Mouse (Mus musculus) MN1 (cell line): Measurements from ENCODE around the gene 2210016L21Rik.

Experiments used
- DNase-seq: peaks from one replicate; pipeline ENCODE4 v3.0.0-alpha.2; 2016; ENCODE audit warnings: low spot score

The 2210016L21Rik gene

DNA sequence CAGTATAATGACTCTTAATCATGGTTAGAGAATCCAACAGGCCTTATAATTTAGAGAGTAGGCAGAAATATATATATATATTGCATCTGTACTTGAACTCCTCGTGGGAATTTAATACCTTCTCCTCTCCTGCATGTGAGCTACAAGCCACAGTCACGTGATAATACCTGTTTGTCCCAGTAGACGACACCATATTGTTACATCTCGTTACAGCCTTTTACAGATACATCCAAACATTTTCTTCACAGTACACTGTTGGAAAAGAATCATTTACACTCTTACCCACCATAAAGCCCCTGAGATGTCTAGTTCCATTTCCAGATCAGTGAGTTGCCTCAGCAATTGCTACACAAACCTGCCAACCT lies 790 bp downstream of the 2210016L21Rik start:
- DNase-seq: no peak

GRCm38 (mm10) chr5:114945072-114945471 lies 3.1 kb downstream of the 2210016L21Rik start:
- DNase-seq: no peak

GRCm38 (mm10) chr5:114948891-114949290 lies 6.9 kb downstream of the 2210016L21Rik start:
- no peak for DNase-seq

DNA sequence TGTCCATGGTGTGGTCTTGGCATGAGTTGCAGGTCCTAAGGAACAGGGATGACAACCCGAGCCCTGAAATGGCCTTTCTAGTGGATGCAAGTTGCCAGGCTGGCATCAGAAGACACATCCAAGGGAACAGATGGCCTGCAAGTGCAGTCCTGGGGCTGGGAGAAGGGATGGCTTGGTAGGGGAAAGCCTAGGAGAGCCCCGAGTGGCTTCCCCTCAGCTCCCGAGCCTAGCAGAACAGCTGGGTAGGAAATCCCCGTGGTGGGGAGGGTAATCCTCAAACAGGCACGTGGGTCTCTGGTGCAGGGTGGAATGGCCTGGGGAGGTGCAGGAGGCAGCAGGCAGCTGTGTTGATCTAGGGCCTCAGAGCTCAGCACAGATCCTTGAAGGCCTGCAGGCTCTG lies 7.4 kb downstream of the 2210016L21Rik start:
- peak; percentile 28 for DNase-seq

- peak; percentile 69 for DNase-seq
Measured at GRCm38 (mm10) chr5:114949812-114950211, 7.9 kb downstream of the 2210016L21Rik start.

GRCm38 (mm10) chr5:114950669-114951068 lies 8.7 kb downstream of the 2210016L21Rik start:
- no peak for DNase-seq

GRCm38 (mm10) chr5:114951279-114951880 lies 9.4 kb downstream of the 2210016L21Rik start:
- no peak for DNase-seq

DNA sequence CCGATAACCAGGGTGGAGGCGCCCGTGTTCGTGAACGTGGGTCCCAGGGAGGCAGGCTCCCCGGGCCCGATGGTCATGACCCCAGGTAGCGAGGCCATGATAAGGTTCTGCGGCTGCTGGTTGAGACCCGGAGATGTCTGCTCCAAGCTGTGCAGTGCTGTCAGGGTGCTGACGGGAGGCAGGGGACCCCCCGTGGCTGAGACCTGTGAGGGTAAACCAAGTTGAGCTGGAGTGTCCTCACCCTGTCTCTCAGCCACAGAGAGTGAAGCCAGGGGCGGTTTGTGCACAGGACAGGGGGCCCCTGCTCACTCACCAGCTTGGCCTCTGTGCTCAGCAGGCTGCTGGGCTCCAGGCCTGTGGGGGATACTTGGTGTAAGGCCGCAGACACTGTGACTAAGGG lies 11.4 kb downstream of the 2210016L21Rik start:
- DNase-seq: no peak

DNA sequence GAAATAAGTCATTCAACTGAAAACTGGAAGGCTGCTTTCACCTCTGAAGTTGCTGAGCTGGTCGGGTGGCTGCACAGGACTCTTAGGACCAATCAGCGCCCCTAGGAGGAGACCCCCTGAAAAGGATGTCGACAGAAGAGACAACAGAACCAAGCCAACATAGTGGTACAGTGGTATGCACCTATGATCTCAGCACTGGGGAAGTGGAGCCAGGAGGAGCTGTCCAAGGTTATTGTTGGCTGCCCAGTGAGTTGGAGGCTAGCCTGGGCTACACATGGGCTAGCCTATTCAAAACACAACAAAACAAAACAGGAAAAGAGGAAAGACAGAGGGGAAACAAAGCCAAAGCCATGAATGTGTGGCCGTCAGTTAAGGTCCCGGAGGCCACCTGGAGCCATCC lies 16.1 kb downstream of the 2210016L21Rik start:
- no peak for DNase-seq

GRCm38 (mm10) chr5:114961590-114962360 lies 19.8 kb downstream of the 2210016L21Rik start:
- DNase-seq: peak; percentile 17

DNA sequence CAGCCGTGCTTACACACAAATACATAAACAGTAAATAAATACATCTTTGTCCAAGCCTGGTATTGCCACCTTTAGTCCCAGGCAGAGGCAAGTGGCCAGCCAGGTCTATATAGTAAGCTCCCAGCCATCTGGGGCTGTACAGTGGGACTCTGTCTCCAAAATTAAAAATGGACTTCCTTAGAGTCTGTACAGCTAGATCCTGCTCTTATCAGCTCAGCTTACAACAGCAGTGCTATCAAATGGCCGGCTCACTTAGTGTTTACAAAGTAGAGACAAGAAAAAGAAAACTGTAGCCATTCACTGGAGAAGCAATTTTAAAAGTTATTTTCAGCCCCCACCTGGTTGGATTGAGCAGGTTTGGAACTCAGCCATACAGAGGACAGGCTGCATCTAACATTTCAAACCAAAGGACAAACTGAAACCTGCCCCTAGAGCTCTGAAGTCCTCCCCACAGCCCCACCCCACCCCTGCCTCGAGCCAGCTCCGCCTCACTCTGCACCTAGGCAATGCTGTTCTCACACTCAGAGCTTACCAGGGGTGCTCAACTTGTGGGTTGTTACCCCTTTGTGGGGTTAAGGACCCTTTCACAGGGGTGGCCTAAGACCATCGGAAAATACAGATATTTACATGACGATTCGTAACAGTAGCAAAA lies 22.5 kb downstream of the 2210016L21Rik start:
- DNase-seq: no peak

DNA sequence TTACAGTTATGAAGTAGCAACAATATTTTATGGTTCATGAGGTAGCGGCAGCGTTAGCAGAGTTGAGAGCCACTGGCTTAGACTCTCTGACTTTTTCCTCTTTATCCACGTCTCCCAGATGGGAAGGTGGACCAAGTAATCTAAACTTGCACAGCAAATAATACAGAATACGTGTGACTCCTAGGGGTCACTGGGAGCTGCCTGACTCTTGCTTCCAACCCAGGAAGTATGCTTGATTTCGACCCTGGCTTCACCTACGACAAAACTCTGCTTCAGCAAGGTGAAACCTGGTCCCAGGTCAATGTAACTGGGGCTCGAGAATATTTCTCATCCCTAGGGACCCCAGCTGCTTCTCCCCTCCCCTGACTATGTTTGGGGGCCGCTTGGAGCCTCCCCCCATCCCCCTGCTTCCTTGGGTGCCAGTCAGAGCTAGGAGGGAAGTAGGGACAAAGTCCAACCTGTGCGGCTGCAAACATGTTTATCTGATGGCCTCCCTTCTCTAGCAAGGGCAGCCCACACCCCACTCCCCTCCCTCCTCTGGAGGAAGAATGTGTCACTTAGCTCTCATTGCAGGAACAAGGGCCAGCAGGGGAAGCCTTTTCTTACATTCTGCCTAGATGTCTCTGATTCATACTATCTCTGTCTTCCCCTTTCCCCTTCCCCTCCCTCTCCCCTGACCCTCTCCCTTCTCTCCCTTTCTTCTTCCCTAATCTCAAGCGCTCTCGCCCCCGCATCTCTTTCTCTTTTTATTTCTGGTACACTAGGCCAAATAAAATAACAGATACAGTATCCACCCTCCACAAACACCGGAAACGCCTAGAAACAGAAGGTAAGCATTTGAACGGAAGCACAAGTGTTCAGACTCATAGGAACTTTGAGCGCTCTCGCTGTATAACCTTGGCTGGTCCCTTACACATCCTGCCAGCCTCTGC lies 23.3 kb downstream of the 2210016L21Rik start:
- no peak for DNase-seq

GRCm38 (mm10) chr5:114967523-114968268 lies 25.7 kb downstream of the 2210016L21Rik start:
- DNase-seq: no peak

- no peak for DNase-seq
Measured at GRCm38 (mm10) chr5:114968651-114969050, 26.7 kb downstream of the 2210016L21Rik start.

DNA sequence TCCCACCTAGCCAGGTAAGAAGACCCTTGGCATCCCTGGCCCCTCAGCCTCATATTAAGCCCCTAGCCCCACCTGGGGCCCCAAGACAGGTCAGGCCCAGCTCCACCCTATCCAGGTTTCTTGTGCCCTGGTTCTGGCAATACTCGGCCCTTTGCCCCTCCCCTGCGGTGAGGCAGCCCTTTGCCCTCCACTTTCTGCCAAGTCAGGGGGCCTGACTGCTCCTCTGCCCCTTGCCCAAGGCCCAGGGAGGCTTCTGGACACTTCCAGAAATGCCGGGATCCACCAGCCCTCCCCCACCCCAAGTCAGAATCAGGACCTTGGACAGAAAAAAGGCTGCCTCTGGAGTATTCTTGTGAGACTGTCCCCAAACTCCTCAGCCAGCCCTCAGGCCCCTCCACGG lies 27.1 kb downstream of the 2210016L21Rik start:
- no peak for DNase-seq

DNA sequence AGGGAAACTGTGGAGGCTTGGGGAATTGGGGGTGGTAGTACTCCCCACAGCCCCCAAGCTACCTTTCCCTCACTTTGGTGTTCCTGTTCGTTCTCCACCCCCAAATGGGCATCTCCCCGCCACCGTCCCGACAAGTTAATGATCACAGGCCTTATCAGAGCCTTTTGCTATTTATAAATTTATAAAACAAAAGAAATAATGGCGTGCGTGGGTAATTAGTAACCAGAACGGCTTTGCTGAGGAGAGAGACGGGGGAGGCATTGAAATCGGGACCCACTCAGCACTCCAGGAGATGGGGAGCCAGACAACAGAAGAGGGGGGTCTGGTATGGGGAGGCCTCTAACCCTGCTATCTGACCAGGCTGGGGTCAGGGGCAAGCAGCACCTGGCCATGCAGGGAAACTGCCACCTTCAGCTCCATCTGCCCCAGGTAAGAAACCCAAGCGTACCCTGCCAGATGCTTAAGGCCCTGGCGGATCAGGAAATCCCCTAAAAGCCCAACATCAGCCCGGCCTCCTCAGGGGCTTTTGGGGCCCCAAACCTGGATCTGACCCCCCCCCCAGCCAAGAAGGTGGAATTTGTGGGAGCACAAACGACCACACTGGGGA lies 27.8 kb downstream of the 2210016L21Rik start:
- no peak for DNase-seq

GRCm38 (mm10) chr5:114970824-114971227 lies 28.9 kb downstream of the 2210016L21Rik start, which contains the start of gene Hnf1a:
TSS of gene Hnf1a (minus strand) at chr5:114971094.
- DNase-seq: no peak

DNA sequence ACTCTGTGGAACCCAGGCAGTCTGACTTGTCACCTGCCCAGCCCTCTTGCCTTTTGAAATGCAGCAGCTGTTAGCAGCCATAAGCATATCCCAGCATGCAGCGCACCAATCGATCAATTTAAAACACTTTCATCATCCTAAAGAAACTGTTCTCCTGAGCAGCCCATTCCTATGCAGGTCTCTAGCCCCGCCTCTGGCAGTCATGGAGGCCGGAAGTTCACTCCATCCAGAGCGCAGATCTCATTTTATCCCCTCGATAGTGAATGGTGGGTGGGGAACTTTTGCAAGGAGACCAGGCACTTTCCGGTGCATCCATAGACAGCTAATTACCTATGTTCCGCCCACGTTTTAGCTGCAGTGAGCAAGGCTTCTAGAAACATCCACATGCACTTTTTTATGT lies 30.2 kb downstream of the 2210016L21Rik start:
- DNase-seq: no peak

- DNase-seq: no peak
Measured at GRCm38 (mm10) chr5:114973131-114973530, 31.2 kb downstream of the 2210016L21Rik start.

- DNase-seq: no peak
Measured at GRCm38 (mm10) chr5:114976935-114977334, 35.0 kb downstream of the 2210016L21Rik start.

DNA sequence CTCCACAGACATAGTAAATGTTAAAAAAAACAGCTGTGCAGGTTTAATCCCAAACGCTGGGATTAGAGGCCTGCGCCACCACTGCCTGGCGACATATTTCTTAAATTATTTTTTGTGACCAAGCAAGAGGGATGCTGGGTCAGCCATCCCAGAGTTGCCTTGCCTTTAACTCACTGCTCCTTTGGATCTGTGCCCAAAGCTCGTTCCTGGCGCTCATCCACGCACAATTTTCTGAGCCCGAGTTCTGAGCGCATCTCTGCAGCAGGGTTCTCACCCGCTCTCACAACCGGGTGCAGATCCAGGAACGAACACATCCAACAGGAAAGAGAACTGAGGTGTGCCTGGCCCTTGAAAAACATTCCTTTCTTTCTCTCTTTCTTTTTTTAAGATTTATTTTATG lies 36.5 kb downstream of the 2210016L21Rik start:
- DNase-seq: peak; percentile 38
